Mouse (Mus musculus) neural tube, embryonic 15.5 days (tissue): Measurements from ENCODE around the gene Tbc1d10a. TPM values are rescaled to one million over a fixed set of nuclear protein-coding genes. Genes with fewer than 3 reads are reported as not detected.
"Not testable (repeated sequence)": the region's sequence is repeated elsewhere in the genome, so short reads cannot be mapped to it uniquely, and the experiment has no call there.

Source experiments
- ATAC-seq: fragments of 200-750 bp; cut with Nextera tagmentation; 2 replicates; pipeline ENCODE4 v1.8.0; 2017; ENCODE audit warnings: mild to moderate bottlenecking, moderate TSS enrichment, moderate library complexity; ENCODE audit not compliant: low FRiP score
- H3K27ac ChIP-seq: fragments of 300-500 bp; sonication (generic); replicated peaks from 2 replicates; pipeline ENCODE4 v1.5.1; 2015; ENCODE audit warnings: mild to moderate bottlenecking, inconsistent platforms
- H3K27me3 ChIP-seq: fragments of 300-500 bp; sonication (generic); replicated peaks from 2 replicates; pipeline ENCODE4 v1.6.1; 2015; ENCODE audit warnings: inconsistent platforms
- H3K36me3 ChIP-seq: fragments of 300-500 bp; sonication (generic); 2 replicates; pipeline ENCODE4 v1.6.1; 2015; ENCODE audit warnings: inconsistent platforms
- H3K4me1 ChIP-seq: fragments of 300-500 bp; sonication (generic); 2 replicates; pipeline ENCODE4 v1.6.1; 2015; ENCODE audit warnings: inconsistent platforms
- H3K4me2 ChIP-seq: fragments of 300-500 bp; sonication (generic); 2 replicates; pipeline ENCODE4 v1.6.1; 2015; ENCODE audit warnings: inconsistent platforms, mild to moderate bottlenecking, moderate library complexity
- H3K4me3 ChIP-seq: fragments of 300-500 bp; sonication (generic); replicated peaks from 2 replicates; pipeline ENCODE4 v1.5.1; 2015; ENCODE audit warnings: mild to moderate bottlenecking, inconsistent platforms
- H3K9ac ChIP-seq: fragments of 300-500 bp; sonication (generic); replicated peaks from 2 replicates; pipeline ENCODE4 v1.6.1; 2015; ENCODE audit warnings: mild to moderate bottlenecking, inconsistent platforms
- H3K9me3 ChIP-seq: fragments of 300-500 bp; sonication (generic); replicated peaks from 2 replicates; pipeline ENCODE4 v1.6.1; 2016; ENCODE audit warnings: inconsistent platforms
- WGBS: fragments of 180-500 bp; shearing (Covaris S2); methylation state at CpG from one replicate; pipeline ENCODE4 v1.1.7; 2015; ENCODE audit warnings: mixed read lengths; 5-methylcytosine and 5-hydroxymethylcytosine counted together
- polyA plus RNA-seq: library from polyadenylated mRNA; unstranded; fragments of >200 nt; fragmentation: Nextera tagmentation; extraction: Ambion mirVana; gene quantifications from 2 replicates; pipeline ENCODE4 v1.2.1, GENCODE M21; 2015

Tbc1d10a gene
- polyA plus RNA-seq, 1 experiment from 2014 or later, result 40.3 TPM

DNA sequence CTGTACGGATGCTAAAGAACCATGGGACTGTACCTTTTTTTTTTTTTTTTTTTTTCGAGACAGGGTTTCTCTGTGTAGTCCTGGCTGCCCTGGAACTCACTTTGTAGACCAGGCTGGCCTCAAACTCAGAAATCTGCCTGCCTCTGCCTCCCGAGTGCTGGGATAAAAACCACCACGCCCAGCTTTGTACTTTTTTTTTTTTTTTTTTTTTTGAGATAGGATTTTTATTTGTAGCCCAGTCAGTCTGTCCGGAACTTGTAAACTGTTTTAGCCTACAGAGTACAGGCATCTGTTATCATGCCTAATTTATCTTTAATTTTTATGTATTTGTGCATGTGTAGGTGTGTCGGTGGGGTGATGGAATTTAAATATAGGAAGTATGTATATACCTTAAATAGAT, 1.1 kb upstream of the Tbc1d10a start:
- not testable (repeated sequence) for ATAC-seq, H3K9ac ChIP-seq, H3K9me3 ChIP-seq, H3K27me3 ChIP-seq, H3K27ac ChIP-seq, H3K4me2 ChIP-seq, H3K4me3 ChIP-seq
- Histone ChIP-seq H3K36me3 (peaks cover 28% of the 10 kb centered on the region), H3K4me1 (peaks cover 32% of the 10 kb centered on the region)
- 90% methylated on average over 6 of the region's 6 CpGs for WGBS

DNA sequence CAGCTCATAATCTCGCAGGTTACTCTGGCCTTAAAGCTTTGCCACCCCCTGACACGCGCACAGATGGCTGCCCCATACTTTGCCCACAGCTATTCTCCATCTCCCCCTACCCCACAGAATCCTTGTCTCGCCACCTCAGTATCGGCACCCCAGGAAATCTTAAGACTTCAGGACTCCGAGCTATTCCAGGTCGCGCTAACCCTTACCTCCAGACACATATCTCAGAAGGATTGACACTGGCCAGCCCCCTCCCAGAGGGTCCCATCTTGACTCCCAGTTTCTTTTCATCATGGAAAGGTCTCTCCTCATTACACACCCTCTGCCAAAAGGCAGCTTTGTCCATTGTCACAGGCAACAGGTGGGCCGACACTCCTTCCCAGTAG, 720 bp downstream of the Tbc1d10a start:
- no peaks in the 10 kb centered on the region for H3K9me3 ChIP-seq
- H3K27me3 ChIP-seq, result no peaks in the 10 kb centered on the region
- peaks cover 11% of the 10 kb centered on the region for H3K36me3 ChIP-seq
- peak overlapping the region; percentile 78 for H3K27ac ChIP-seq
- peaks cover 47% of the 10 kb centered on the region for H3K4me1 ChIP-seq
- peak overlapping the region; percentile 73 for H3K4me3 ChIP-seq
- 18% methylated on average over 9 of the region's 9 CpGs for WGBS
- peak; percentile 19 for ATAC-seq
- peak overlapping the region; percentile 84 for H3K4me2 ChIP-seq
- peak overlapping the region; percentile 83 for H3K9ac ChIP-seq

DNA sequence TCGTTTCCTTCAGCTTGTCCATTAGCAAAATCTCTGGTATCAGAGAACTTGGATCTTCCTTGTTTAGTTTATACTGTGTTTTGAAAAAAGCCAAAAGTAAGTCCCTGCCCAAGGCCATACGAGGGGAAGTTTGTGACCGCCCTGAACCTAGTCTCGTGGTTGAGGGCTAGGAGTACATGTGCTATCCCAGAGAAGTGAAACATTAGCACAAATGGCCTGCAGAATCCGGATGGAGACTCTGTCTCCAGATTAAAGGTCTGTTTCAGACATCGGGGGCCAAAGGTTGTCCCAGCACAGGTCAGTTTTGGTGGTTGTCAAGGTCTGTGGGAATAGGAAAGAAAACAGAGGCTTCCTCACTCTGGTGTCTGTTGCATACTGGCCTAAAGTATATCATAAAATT, 2.6 kb downstream of the Tbc1d10a start:
- Histone ChIP-seq H3K27me3 (no peaks in the 10 kb centered on the region), H3K27ac (no peak overlapping the region), H3K4me1 (peaks cover 48% of the 10 kb centered on the region), H3K9ac (no peak overlapping the region), H3K4me3 (no peak overlapping the region), H3K4me2 (no peak overlapping the region), H3K9me3 (no peaks in the 10 kb centered on the region), H3K36me3 (no peaks in the 10 kb centered on the region; the same call in 1 of the 2 replicates)
- WGBS, result 86% methylated on average over 6 of the region's 6 CpGs
- no peak for ATAC-seq

DNA sequence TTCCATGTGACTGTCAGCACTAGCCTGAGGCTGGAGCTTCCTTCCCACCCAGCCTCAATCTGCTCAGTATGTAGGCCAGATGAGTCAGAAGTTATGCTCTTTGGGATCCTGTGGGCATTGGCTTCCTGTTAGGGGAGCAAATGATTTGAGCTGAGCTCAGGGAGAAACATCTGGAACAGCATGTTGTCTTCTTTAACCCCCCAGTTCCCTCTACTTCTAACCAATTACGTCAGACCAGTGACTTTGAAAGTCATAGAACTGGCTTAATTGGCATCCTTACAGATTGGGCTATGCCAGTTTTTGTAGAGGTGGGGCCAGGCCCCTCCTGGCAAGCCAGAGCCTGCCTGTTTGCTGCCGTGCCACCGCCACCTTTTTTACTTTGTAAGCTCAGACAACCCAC, 4.1 kb downstream of the Tbc1d10a start:
- 82% methylated on average over 3 of the region's 3 CpGs for WGBS
- Histone ChIP-seq H3K4me2 (no peak overlapping the region), H3K27ac (no peak overlapping the region; the same call in 1 of the 2 replicates), H3K36me3 (no peaks in the 10 kb centered on the region), H3K9ac (0 out of 2 replicates have a peak overlapping the region, but pooled peaks have one; percentile 20), H3K4me1 (peaks cover 48% of the 10 kb centered on the region), H3K4me3 (no peak overlapping the region), H3K27me3 (no peaks in the 10 kb centered on the region), H3K9me3 (no peaks in the 10 kb centered on the region)
- ATAC-seq, result no peak

DNA sequence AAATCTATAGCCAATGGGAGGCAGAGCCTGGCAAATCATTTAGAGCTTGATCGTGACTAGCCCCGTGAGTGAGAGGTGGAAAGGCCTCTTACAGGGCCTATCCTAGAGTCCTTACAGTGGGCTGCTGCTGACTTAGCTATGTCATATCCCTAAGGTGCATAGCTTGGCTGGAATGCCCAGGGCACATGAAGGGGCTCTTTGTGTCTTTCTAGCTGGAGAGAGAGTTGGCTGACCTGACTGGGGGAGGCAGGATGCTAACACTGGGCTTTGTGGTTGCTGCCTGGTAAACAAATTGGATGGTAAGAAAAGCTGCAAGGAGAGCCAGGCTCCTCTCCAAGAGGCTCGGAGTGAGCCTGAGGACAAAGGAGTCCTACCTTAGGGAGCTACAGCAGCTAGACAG, 6.2 kb downstream of the Tbc1d10a start:
- H3K36me3 ChIP-seq, result no peaks in the 10 kb centered on the region
- peak overlapping the region; percentile 1 for H3K27ac ChIP-seq
- no peak overlapping the region for H3K9ac ChIP-seq
- H3K27me3 ChIP-seq, result no peaks in the 10 kb centered on the region
- no peaks in the 10 kb centered on the region for H3K9me3 ChIP-seq
- no peak overlapping the region for H3K4me3 ChIP-seq
- H3K4me1 ChIP-seq, result peaks cover 39% of the 10 kb centered on the region
- 81% methylated on average over 3 of the region's 3 CpGs for WGBS
- no peak for ATAC-seq
- no peak overlapping the region for H3K4me2 ChIP-seq

DNA sequence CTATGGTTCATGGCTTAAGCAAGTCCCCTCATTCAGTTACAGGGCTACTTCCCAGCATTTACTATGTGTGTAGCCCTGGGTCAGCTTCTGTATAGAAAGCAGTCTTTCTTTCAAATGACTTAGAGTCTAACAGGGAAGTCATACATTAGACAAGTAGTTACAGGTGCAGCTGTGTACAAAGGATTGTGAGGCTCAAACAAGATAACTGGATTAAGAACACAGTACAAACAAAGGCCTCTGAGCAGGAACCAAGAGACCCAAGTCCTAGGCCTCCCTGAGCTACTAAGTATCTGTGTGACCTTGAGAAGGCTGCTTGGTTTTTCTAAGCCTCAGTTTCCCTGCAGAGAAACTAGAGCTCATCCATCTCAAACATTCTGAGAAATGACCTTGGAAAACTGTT, 6.8 kb downstream of the Tbc1d10a start:
- H3K27ac ChIP-seq, result no peak overlapping the region; the same call in 1 of the 2 replicates
- no peak for ATAC-seq
- H3K4me3 ChIP-seq, result no peak overlapping the region

DNA sequence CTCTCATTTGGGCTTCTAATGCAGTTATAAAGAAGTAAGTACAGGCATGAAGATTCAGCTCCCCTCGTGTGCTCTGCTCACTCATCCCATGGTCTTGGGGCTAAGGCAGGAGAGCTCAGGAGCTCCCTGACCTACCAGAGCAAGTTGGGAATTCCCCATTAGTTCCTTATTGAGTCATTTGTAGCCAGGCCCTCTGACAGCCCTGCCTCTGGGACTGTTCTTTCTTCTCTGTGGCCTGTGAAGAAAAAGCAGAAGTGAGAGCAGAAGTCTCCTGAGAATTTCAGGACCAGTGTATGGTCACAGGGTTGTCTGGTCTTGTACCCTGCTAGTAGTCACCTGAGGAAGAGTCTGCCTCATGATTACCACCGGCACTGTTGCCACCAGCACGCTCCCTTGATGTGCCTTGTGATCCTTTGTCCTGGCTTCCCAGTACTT, 9.0 kb downstream of the Tbc1d10a start:
- Histone ChIP-seq H3K4me2 (no peak overlapping the region), H3K4me3 (no peak overlapping the region), H3K9ac (no peak overlapping the region), H3K9me3 (no peaks in the 10 kb centered on the region), H3K4me1 (peaks cover 15% of the 10 kb centered on the region), H3K27ac (no peak overlapping the region), H3K36me3 (no peaks in the 10 kb centered on the region), H3K27me3 (no peaks in the 10 kb centered on the region)
- ATAC-seq, result no peak
- 84% methylated on average over 3 of the region's 3 CpGs for WGBS

More for the DNA sequence above, 6.8 kb downstream of the Tbc1d10a start:
- no peaks in the 10 kb centered on the region for H3K27me3 ChIP-seq
- peaks cover 32% of the 10 kb centered on the region for H3K4me1 ChIP-seq
- no peak overlapping the region for H3K9ac ChIP-seq
- no peak overlapping the region for H3K4me2 ChIP-seq
- no peaks in the 10 kb centered on the region for H3K9me3 ChIP-seq
- H3K36me3 ChIP-seq, result no peaks in the 10 kb centered on the region

DNA sequence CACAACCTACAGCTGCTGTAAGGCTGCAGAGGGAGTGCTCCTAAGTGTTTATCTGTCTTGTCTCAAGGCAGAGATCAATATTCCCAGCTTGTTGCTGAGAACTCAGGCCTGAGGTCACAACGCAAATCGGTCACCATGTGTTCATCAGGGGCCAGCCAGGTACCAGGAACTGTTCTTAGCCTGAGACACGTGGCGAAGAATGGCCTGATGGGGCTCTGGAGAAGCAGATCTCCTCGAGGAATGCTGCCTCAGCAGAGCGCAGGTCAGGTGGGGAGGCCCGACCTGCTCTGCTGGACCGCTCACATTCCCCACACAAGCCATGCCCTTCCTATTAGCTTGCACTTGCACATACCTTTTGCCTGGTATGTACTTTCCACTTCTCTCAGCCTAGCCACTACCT, 10.0 kb downstream of the Tbc1d10a start:
- no peak overlapping the region for H3K27ac ChIP-seq
- H3K9me3 ChIP-seq, result no peaks in the 10 kb centered on the region
- WGBS, result 67% methylated on average over 8 of the region's 8 CpGs
- H3K36me3 ChIP-seq, result no peaks in the 10 kb centered on the region
- H3K4me2 ChIP-seq, result no peak overlapping the region
- peaks cover 6% of the 10 kb centered on the region; the same call in 1 of the 2 replicates for H3K4me1 ChIP-seq
- H3K9ac ChIP-seq, result no peak overlapping the region
- no peak overlapping the region for H3K4me3 ChIP-seq
- no peak for ATAC-seq
- no peaks in the 10 kb centered on the region for H3K27me3 ChIP-seq

DNA sequence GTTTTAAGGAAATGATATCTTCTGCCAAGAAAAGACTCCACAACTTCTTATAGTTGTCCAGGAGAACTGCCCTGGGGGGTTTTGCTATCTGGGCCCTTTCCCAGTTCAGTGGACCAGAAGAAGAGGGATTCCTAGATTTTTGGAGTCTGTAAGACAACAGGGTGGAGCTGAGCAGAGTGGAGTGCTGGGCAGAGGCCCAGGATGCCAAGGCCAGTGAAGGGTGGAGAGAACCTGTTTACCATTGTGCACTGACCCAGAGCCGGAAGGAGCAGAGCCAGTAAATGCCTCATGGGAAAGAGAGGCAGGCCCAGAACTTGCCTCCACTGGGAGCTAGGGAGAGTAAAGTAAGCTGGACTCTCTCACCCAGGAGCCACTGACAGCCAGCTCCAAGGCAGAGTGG, 11.1 kb downstream of the Tbc1d10a start:
- Histone ChIP-seq H3K4me1 (peaks cover 3% of the 10 kb centered on the region; the same call in 1 of the 2 replicates), H3K9me3 (no peaks in the 10 kb centered on the region), H3K9ac (no peak overlapping the region), H3K4me3 (no peak overlapping the region), H3K36me3 (no peaks in the 10 kb centered on the region), H3K27me3 (no peaks in the 10 kb centered on the region), H3K27ac (no peak overlapping the region), H3K4me2 (no peak overlapping the region)
- 94% methylated on average over 1 of the region's 1 CpGs for WGBS
- ATAC-seq, result no peak

DNA sequence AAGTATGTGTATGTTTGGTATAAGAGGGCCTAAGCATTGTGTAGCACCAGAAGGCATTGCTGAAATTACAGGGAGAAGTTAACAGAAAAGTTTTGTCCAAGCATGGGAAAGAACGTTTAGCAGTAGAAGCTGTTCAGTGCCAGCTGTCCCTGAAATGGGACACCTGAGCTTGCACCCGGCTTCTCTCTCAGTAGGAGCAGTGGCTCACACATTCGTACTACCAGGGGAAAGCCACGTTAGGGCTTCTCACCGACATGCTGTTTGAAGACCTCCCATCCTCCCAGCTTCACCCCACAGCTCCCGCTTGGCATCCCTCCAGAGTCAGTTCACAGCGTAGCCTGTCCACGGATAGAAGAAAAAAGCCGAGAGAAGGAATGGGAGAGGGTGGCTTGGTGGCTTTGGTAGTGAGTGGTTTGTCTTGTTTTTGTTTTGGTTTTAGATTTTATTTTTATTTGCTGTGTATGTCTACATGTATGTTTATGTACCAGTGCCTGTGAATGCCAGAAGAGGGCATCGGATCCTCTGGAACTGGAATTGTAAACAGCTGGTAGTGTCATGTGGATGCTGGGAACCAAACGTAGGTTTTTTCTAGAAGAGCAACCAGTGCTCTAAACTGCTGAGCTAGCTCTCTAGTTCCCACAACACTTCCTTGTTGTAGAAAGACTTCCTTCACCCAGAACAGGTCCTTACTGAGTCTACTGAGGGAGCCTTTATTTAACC, 15.6 kb downstream of the Tbc1d10a start:
- Histone ChIP-seq H3K4me2 (no peak overlapping the region), H3K36me3 (peaks cover 8% of the 10 kb centered on the region), H3K9me3 (no peaks in the 10 kb centered on the region), H3K27me3 (no peaks in the 10 kb centered on the region), H3K4me1 (peaks cover 11% of the 10 kb centered on the region; the same call in 1 of the 2 replicates), H3K4me3 (no peak overlapping the region), H3K9ac (no peak overlapping the region), H3K27ac (no peak overlapping the region)
- 70% methylated on average over 11 of the region's 11 CpGs for WGBS
- no peak for ATAC-seq

DNA sequence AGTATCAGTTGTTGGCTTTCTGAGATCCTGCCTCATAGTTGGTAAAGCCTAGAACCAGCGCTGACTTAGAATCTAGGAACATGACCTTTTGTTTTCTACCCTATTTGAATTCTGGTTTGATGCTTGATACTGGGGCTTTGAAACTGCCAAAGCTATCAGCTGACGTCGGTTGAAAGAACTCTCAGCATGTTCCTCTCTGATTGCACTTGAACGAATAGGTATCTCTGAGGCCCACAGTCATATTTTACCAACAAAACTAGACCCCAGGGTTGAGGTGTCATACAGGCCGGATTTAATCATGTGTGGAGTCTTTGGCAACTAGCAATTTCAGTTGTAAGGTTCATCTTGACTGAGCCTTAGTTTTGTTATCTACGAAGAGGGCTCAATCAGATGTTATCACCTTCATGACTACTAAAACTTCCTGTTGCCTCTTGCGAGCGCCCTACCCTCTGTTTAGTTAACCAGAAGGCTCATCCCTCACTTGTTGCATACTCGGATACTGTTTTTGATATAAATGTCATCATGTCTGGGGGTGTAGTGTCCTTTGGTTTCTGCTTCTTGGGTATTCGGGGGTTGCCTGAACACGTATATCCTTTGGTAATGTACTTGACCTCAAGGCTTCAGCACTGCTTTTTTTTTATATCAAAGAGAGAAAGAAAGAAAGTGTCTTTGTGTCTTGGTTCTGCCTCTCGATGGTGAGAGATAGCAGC, 16.6 kb downstream of the Tbc1d10a start:
- no peak overlapping the region for H3K4me2 ChIP-seq
- WGBS, result 77% methylated on average over 12 of the region's 12 CpGs
- H3K36me3 ChIP-seq, result peaks cover 18% of the 10 kb centered on the region
- H3K4me1 ChIP-seq, result peaks cover 11% of the 10 kb centered on the region; the same call in 1 of the 2 replicates
- H3K27me3 ChIP-seq, result no peaks in the 10 kb centered on the region
- no peak for ATAC-seq
- H3K27ac ChIP-seq, result peak overlapping the region; percentile 56
- H3K9me3 ChIP-seq, result no peaks in the 10 kb centered on the region
- no peak overlapping the region for H3K4me3 ChIP-seq
- no peak overlapping the region for H3K9ac ChIP-seq

DNA sequence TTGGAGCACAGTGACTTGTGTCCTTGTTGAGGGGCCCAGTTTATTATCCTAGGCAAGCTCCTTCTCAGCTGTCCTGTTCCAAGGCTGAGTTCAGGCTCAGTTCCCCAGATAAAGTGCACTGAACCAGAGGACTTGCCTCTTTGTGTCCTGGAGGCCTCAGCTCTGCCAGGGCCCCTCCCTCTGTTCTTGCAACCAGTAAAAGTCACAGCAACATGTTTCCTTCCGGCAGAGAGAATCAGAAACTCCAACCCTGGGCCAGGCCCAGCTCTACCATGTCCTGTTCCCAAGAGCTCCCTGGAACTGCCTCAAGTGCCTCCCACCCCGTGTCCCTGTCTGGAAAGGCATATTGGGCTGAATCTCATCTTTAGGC, 17.1 kb downstream of the Tbc1d10a start:
- H3K4me2 ChIP-seq, result no peak overlapping the region
- H3K4me1 ChIP-seq, result peaks cover 11% of the 10 kb centered on the region; the same call in 1 of the 2 replicates
- WGBS, result 39% methylated on average over 2 of the region's 2 CpGs
- no peaks in the 10 kb centered on the region for H3K27me3 ChIP-seq
- H3K9ac ChIP-seq, result no peak overlapping the region
- peak overlapping the region; percentile 56 for H3K27ac ChIP-seq
- peaks cover 23% of the 10 kb centered on the region for H3K36me3 ChIP-seq
- H3K4me3 ChIP-seq, result no peak overlapping the region
- no peaks in the 10 kb centered on the region for H3K9me3 ChIP-seq
- ATAC-seq, result no peak
